Mouse (Mus musculus): ENCODE results near the gene Slc25a35.
A peak's percentile ranks its signal among the peaks of the same experiment; 100 is the strongest.
"Not testable (repeated sequence)": the region's sequence is repeated elsewhere in the genome, so short reads cannot be mapped to it uniquely, and the experiment has no call there.

The Slc25a35 gene

GRCm38 (mm10) chr11:68961596-68961995, 6.3 kb upstream of the Slc25a35 start:
- DNase-seq (ENCODE audit: low spot score) = no peak

GRCm38 (mm10) chr11:68962159-68962558, 5.8 kb upstream of the Slc25a35 start:
- DNase-seq (ENCODE audit: low spot score) = not testable (repeated sequence)

- no peak for DNase-seq (ENCODE audit: low spot score)
Measured at GRCm38 (mm10) chr11:68963405-68963804, 4.5 kb upstream of the Slc25a35 start.

- no peak for DNase-seq (ENCODE audit: low spot score)
Measured at GRCm38 (mm10) chr11:68965050-68965449, 2.9 kb upstream of the Slc25a35 start.

- no peak for DNase-seq (ENCODE audit: low spot score)
Measured at GRCm38 (mm10) chr11:68965845-68966244, 2.1 kb upstream of the Slc25a35 start.

- no peak for DNase-seq (ENCODE audit: low spot score)
Measured at GRCm38 (mm10) chr11:68966554-68966953, 1.4 kb upstream of the Slc25a35 start.

GRCm38 (mm10) chr11:68968752-68969151, 821 bp downstream of the Slc25a35 start:
- no peak for DNase-seq (ENCODE audit: low spot score)

- no peak for DNase-seq (ENCODE audit: low spot score)
Measured at GRCm38 (mm10) chr11:68970232-68970631, 2.3 kb downstream of the Slc25a35 start.

GRCm38 (mm10) chr11:68973250-68974058, 5.5 kb downstream of the Slc25a35 start:
- DNase-seq (ENCODE audit: low spot score) = peak; percentile 86

- no peak for DNase-seq (ENCODE audit: low spot score)
Measured at GRCm38 (mm10) chr11:68974059-68974450, 6.1 kb downstream of the Slc25a35 start.

- no peak for DNase-seq (ENCODE audit: low spot score)
Measured at GRCm38 (mm10) chr11:68975085-68975484, 7.2 kb downstream of the Slc25a35 start, which contains the start of gene Rangrf. Gene Rangrf, minus strand, starts transcription at chr11:68975185.

- no peak for DNase-seq (ENCODE audit: low spot score)
Measured at GRCm38 (mm10) chr11:68975601-68976000, 7.7 kb downstream of the Slc25a35 start.

GRCm38 (mm10) chr11:68979320-68979733, 11.4 kb downstream of the Slc25a35 start:
- no peak for DNase-seq (ENCODE audit: low spot score)

GRCm38 (mm10) chr11:68980919-68981318, 13.0 kb downstream of the Slc25a35 start:
- no peak for DNase-seq (ENCODE audit: low spot score)

GRCm38 (mm10) chr11:68982639-68983369, 14.9 kb downstream of the Slc25a35 start:
- DNase-seq (ENCODE audit: low spot score) = peak; percentile 80

- DNase-seq (ENCODE audit: low spot score) = no peak
Measured at GRCm38 (mm10) chr11:68987365-68987882, 19.5 kb downstream of the Slc25a35 start.

GRCm38 (mm10) chr11:68988341-68988740, 20.4 kb downstream of the Slc25a35 start:
- DNase-seq (ENCODE audit: low spot score) = no peak

- DNase-seq (ENCODE audit: low spot score) = no peak
Measured at GRCm38 (mm10) chr11:68993122-68993521, 25.2 kb downstream of the Slc25a35 start.

- no peak for DNase-seq (ENCODE audit: low spot score)
Measured at GRCm38 (mm10) chr11:68994377-68994776, 26.4 kb downstream of the Slc25a35 start.

GRCm38 (mm10) chr11:68997080-68997479, 29.1 kb downstream of the Slc25a35 start:
- DNase-seq (ENCODE audit: low spot score) = no peak

- not testable (repeated sequence) for DNase-seq (ENCODE audit: low spot score)
Measured at GRCm38 (mm10) chr11:69002782-69003181, 34.9 kb downstream of the Slc25a35 start.

- DNase-seq (ENCODE audit: low spot score) = peak; percentile 58
Measured at GRCm38 (mm10) chr11:69003592-69003991, 35.7 kb downstream of the Slc25a35 start.

- DNase-seq (ENCODE audit: low spot score) = no peak
Measured at GRCm38 (mm10) chr11:69005193-69005592, 37.3 kb downstream of the Slc25a35 start.

All from ovary, postnatal 36 days (tissue).